Mouse (Mus musculus): ENCODE measurements around the gene Cradd. TPM values are rescaled to one million over a fixed set of nuclear protein-coding genes. Genes with fewer than 3 reads are reported as not detected.

Cradd gene
- 15.0 and 18.0 TPM in 2 replicates for polyA plus RNA-seq (2014; fragmentation: Nextera tagmentation; extraction: Ambion mirVana)

- peak within 1 kb of the TSS; percentile 88 for H3K27ac ChIP-seq (ENCODE audit: low read depth, low read length)
- H3K9ac ChIP-seq (ENCODE audit: low read length): peak within 1 kb of the TSS; percentile 81
- under 1% methylated on average over 51 of the region's 51 CpGs for WGBS
- peak; percentile 97 for DNase-seq (ENCODE audit: low spot score, missing footprints)
- H3K4me1 ChIP-seq (ENCODE audit: control insufficient read depth, insufficient read depth, low read length): peaks cover 6% of the 10 kb centered on the region
- no peaks in the 10 kb centered on the region for H3K36me3 ChIP-seq (ENCODE audit: control insufficient read depth, insufficient read depth, low read length)
- H3K9me3 ChIP-seq (ENCODE audit: control insufficient read depth, low read length): no peaks in the 10 kb centered on the region
- peak within 1 kb of the TSS; percentile 48 for H3K4me3 ChIP-seq (ENCODE audit: low read depth, low read length)
- peak; percentile 86 for ATAC-seq (ENCODE audit: low FRiP score)
- no peaks in the 10 kb centered on the region for H3K27me3 ChIP-seq (ENCODE audit: control insufficient read depth, insufficient read depth, low read length)
- peak within 1 kb of the TSS; percentile 64 for H3K4me2 ChIP-seq
Measured at GRCm38 (mm10) chr10:95323393-95324277, at the start of gene Cradd. Gene Cradd, minus strand, starts transcription at chr10:95324133.

DNA sequence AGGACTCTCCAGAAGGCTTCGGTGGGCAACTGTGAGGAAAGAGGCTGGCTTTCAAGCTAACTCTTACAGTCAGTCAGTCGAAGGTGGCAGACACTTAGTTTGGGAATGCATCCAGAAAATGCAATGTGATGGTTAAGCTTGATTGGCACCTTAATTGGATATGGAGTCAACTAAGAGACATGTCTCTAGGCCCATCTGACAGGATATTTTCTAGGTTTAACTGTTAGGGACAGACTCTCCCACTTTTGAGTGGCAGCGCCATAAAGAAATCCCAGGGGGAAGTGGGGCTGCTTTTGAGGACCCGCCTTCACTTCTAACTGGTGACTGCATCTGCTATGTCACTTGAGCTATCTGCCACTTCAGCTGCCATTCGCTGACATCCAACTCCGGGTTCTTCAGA lies 49.4 kb upstream of the Cradd start:
- no peaks in the 10 kb centered on the region for H3K27me3 ChIP-seq (ENCODE audit: control insufficient read depth, insufficient read depth, low read length)
- DNase-seq (ENCODE audit: low spot score, missing footprints) (no peak), ATAC-seq (ENCODE audit: low FRiP score) (no peak)
- no peaks in the 10 kb centered on the region for H3K4me1 ChIP-seq (ENCODE audit: control insufficient read depth, insufficient read depth, low read length)
- H3K9ac ChIP-seq (ENCODE audit: low read length): no peak overlapping the region
- no peaks in the 10 kb centered on the region for H3K9me3 ChIP-seq (ENCODE audit: control insufficient read depth, low read length)
- H3K36me3 ChIP-seq (ENCODE audit: control insufficient read depth, insufficient read depth, low read length): no peaks in the 10 kb centered on the region
- H3K4me2 ChIP-seq: no peak overlapping the region
- H3K4me3 ChIP-seq (ENCODE audit: low read depth, low read length): no peak overlapping the region
- 91% methylated on average over 6 of the region's 6 CpGs for WGBS
- H3K27ac ChIP-seq (ENCODE audit: low read depth, low read length): no peak overlapping the region

DNA sequence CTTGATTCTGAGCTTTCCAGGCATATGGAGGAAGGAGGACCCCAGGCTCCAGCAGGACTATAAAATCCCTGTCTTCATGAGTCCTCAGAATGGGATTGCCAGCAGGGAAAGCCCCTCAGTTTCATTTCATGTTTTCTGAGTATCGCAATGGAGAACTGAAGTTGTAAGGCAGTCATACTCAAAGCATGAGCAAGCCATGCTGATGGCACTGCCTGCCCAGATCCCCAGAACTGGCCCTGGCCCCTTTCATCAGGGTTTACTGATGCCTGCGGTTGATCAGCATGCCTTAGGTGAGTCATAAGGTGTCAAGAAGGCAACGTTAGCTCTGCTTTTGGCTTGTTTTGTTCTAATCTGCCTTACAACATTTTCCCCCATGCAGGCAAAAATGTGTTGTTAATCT lies 48.0 kb upstream of the Cradd start:
- Histone ChIP-seq H3K36me3 (ENCODE audit: control insufficient read depth, insufficient read depth, low read length) (no peaks in the 10 kb centered on the region), H3K9ac (ENCODE audit: low read length) (no peak overlapping the region), H3K9me3 (ENCODE audit: control insufficient read depth, low read length) (no peaks in the 10 kb centered on the region), H3K27ac (ENCODE audit: low read depth, low read length) (no peak overlapping the region), H3K4me3 (ENCODE audit: low read depth, low read length) (no peak overlapping the region), H3K27me3 (ENCODE audit: control insufficient read depth, insufficient read depth, low read length) (no peaks in the 10 kb centered on the region), H3K4me2 (no peak overlapping the region), H3K4me1 (ENCODE audit: control insufficient read depth, insufficient read depth, low read length) (no peaks in the 10 kb centered on the region)
- no peak for ATAC-seq (ENCODE audit: low FRiP score)
- 89% methylated on average over 3 of the region's 3 CpGs for WGBS
- no peak for DNase-seq (ENCODE audit: low spot score, missing footprints)

GRCm38 (mm10) chr10:95369190-95369589 lies 45.3 kb upstream of the Cradd start:
- DNase-seq (ENCODE audit: low spot score, missing footprints) (no peak), ATAC-seq (ENCODE audit: low FRiP score) (no peak)
- Histone ChIP-seq H3K4me2 (no peak overlapping the region), H3K27ac (ENCODE audit: low read depth, low read length) (no peak overlapping the region), H3K27me3 (ENCODE audit: control insufficient read depth, insufficient read depth, low read length) (no peaks in the 10 kb centered on the region), H3K4me3 (ENCODE audit: low read depth, low read length) (no peak overlapping the region), H3K9me3 (ENCODE audit: control insufficient read depth, low read length) (no peaks in the 10 kb centered on the region), H3K36me3 (ENCODE audit: control insufficient read depth, insufficient read depth, low read length) (no peaks in the 10 kb centered on the region), H3K4me1 (ENCODE audit: control insufficient read depth, insufficient read depth, low read length) (no peaks in the 10 kb centered on the region), H3K9ac (ENCODE audit: low read length) (no peak overlapping the region)

- Histone ChIP-seq H3K36me3 (ENCODE audit: control insufficient read depth, insufficient read depth, low read length) (no peaks in the 10 kb centered on the region), H3K27me3 (ENCODE audit: control insufficient read depth, insufficient read depth, low read length) (no peaks in the 10 kb centered on the region), H3K4me3 (ENCODE audit: low read depth, low read length) (no peak overlapping the region), H3K27ac (ENCODE audit: low read depth, low read length) (no peak overlapping the region), H3K4me1 (ENCODE audit: control insufficient read depth, insufficient read depth, low read length) (no peaks in the 10 kb centered on the region), H3K9ac (ENCODE audit: low read length) (no peak overlapping the region), H3K9me3 (ENCODE audit: control insufficient read depth, low read length) (no peaks in the 10 kb centered on the region), H3K4me2 (no peak overlapping the region)
- no peak for DNase-seq (ENCODE audit: low spot score, missing footprints)
- no peak for ATAC-seq (ENCODE audit: low FRiP score)
- WGBS: 94% methylated on average over 14 of the region's 14 CpGs
Measured at GRCm38 (mm10) chr10:95368151-95368550, 44.2 kb upstream of the Cradd start.

GRCm38 (mm10) chr10:95367661-95368089 lies 43.7 kb upstream of the Cradd start:
- no peak overlapping the region for H3K4me2 ChIP-seq
- H3K4me1 ChIP-seq (ENCODE audit: control insufficient read depth, insufficient read depth, low read length): no peaks in the 10 kb centered on the region
- ATAC-seq (ENCODE audit: low FRiP score): no peak
- H3K36me3 ChIP-seq (ENCODE audit: control insufficient read depth, insufficient read depth, low read length): no peaks in the 10 kb centered on the region
- no peak overlapping the region for H3K4me3 ChIP-seq (ENCODE audit: low read depth, low read length)
- H3K27me3 ChIP-seq (ENCODE audit: control insufficient read depth, insufficient read depth, low read length): no peaks in the 10 kb centered on the region
- DNase-seq (ENCODE audit: low spot score, missing footprints): no peak
- no peak overlapping the region for H3K27ac ChIP-seq (ENCODE audit: low read depth, low read length)
- no peak overlapping the region for H3K9ac ChIP-seq (ENCODE audit: low read length)
- 87% methylated on average over 9 of the region's 9 CpGs for WGBS
- H3K9me3 ChIP-seq (ENCODE audit: control insufficient read depth, low read length): no peaks in the 10 kb centered on the region

- no peak overlapping the region for H3K9ac ChIP-seq (ENCODE audit: low read length)
- no peak for ATAC-seq (ENCODE audit: low FRiP score)
- no peak overlapping the region for H3K4me3 ChIP-seq (ENCODE audit: low read depth, low read length)
- H3K9me3 ChIP-seq (ENCODE audit: control insufficient read depth, low read length): no peaks in the 10 kb centered on the region
- H3K4me2 ChIP-seq: no peak overlapping the region
- no peak for DNase-seq (ENCODE audit: low spot score, missing footprints)
- 80% methylated on average over 7 of the region's 7 CpGs for WGBS
- no peak overlapping the region for H3K27ac ChIP-seq (ENCODE audit: low read depth, low read length)
- no peaks in the 10 kb centered on the region for H3K27me3 ChIP-seq (ENCODE audit: control insufficient read depth, insufficient read depth, low read length)
- no peaks in the 10 kb centered on the region for H3K36me3 ChIP-seq (ENCODE audit: control insufficient read depth, insufficient read depth, low read length)
- no peaks in the 10 kb centered on the region for H3K4me1 ChIP-seq (ENCODE audit: control insufficient read depth, insufficient read depth, low read length)
Measured at GRCm38 (mm10) chr10:95367241-95367640, 43.3 kb upstream of the Cradd start.

DNA sequence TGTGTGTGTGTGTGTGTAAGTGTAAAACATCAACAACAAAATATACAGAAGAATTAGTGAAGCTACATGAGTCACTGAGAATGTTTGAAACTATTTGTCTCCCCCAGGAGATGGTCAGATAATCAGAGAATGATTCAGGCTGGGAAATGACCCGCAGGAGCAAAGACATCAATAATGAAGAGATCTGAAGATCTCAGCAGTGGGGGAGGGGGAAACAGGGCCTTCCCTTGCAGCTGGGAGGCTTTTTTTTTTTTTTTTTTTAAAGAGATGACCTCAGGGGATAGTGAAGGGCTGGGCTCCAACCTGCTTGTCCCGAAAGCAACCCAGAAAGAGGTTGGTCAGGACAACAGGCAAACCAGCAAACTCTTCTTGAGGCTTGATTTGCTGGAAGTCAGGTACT lies 38.4 kb upstream of the Cradd start:
- ATAC-seq (ENCODE audit: low FRiP score) (no peak), DNase-seq (ENCODE audit: low spot score, missing footprints) (no peak)
- Histone ChIP-seq H3K4me1 (ENCODE audit: control insufficient read depth, insufficient read depth, low read length) (no peaks in the 10 kb centered on the region), H3K9ac (ENCODE audit: low read length) (no peak overlapping the region), H3K9me3 (ENCODE audit: control insufficient read depth, low read length) (no peaks in the 10 kb centered on the region), H3K27me3 (ENCODE audit: control insufficient read depth, insufficient read depth, low read length) (no peaks in the 10 kb centered on the region), H3K27ac (ENCODE audit: low read depth, low read length) (no peak overlapping the region), H3K36me3 (ENCODE audit: control insufficient read depth, insufficient read depth, low read length) (no peaks in the 10 kb centered on the region), H3K4me3 (ENCODE audit: low read depth, low read length) (no peak overlapping the region), H3K4me2 (no peak overlapping the region)
- 41% methylated on average over 2 of the region's 2 CpGs for WGBS

- Histone ChIP-seq H3K27me3 (ENCODE audit: control insufficient read depth, insufficient read depth, low read length) (no peaks in the 10 kb centered on the region), H3K27ac (ENCODE audit: low read depth, low read length) (no peak overlapping the region), H3K9me3 (ENCODE audit: control insufficient read depth, low read length) (no peaks in the 10 kb centered on the region), H3K4me1 (ENCODE audit: control insufficient read depth, insufficient read depth, low read length) (no peaks in the 10 kb centered on the region), H3K9ac (ENCODE audit: low read length) (no peak overlapping the region), H3K4me2 (no peak overlapping the region), H3K4me3 (ENCODE audit: low read depth, low read length) (no peak overlapping the region), H3K36me3 (ENCODE audit: control insufficient read depth, insufficient read depth, low read length) (no peaks in the 10 kb centered on the region)
- ATAC-seq (ENCODE audit: low FRiP score) (no peak), DNase-seq (ENCODE audit: low spot score, missing footprints) (no peak)
- 86% methylated on average over 12 of the region's 12 CpGs for WGBS
Measured at GRCm38 (mm10) chr10:95361260-95361841, 37.4 kb upstream of the Cradd start.
